Mouse (Mus musculus) liver, postnatal 0 days (tissue): Measurements from ENCODE around the gene Usp18.

Experiments used
- CTCF ChIP-seq: sonication (generic); IDR thresholded peaks from 2 replicates; pipeline ENCODE4 v1.5.1; 2016; ENCODE audit warnings: antibody characterized with exemption, low read depth
- EP300 ChIP-seq: IDR thresholded peaks from 2 replicates; pipeline ENCODE4 v1.6.1; 2016; ENCODE audit warnings: antibody characterized with exemption, low read depth, mild to moderate bottlenecking

GRCm38 (mm10) chr6:121206481-121206880 lies 39.2 kb upstream of the Usp18 start:
- TF ChIP-seq CTCF (no peak), EP300 (no peak)
